Mouse (Mus musculus) layer of hippocampus, postnatal 10 days (tissue): ENCODE data around the gene Zfp692. TPM values are rescaled to one million over a fixed set of nuclear protein-coding genes. Genes with fewer than 3 reads are reported as not detected.
"Not testable (repeated sequence)": the region's sequence is repeated elsewhere in the genome, so short reads cannot be mapped to it uniquely, and the experiment has no call there.

Source experiments
- DNase-seq, 2 experiments: peaks; one replicate each; pipeline ENCODE4 v3.0.0; 2021; ENCODE audit warnings: low spot score in 2 of 2
- total RNA-seq, 2 experiments: library from RNA; stranded (reverse); gene quantifications; 2 replicates each; pipeline ENCODE4 v1.2.3; 2021

Zfp692 gene
- total RNA-seq, 2 experiments from 2014 or later: 17.7 to 23.5 TPM

GRCm38 (mm10) chr11:58353709-58354108, 46.8 kb downstream of the Zfp692 start:
- DNase-seq: no peak

- DNase-seq: no peak
Measured at GRCm38 (mm10) chr11:58354476-58354875, 47.6 kb downstream of the Zfp692 start.

GRCm38 (mm10) chr11:58354927-58355326, 48.1 kb downstream of the Zfp692 start:
- DNase-seq: no peak

GRCm38 (mm10) chr11:58357042-58357441, 50.2 kb downstream of the Zfp692 start:
- DNase-seq: no peak

- DNase-seq: no peak
Measured at GRCm38 (mm10) chr11:58357844-58358534, 51.1 kb downstream of the Zfp692 start.

GRCm38 (mm10) chr11:58362562-58362961, 55.7 kb downstream of the Zfp692 start:
- not testable (repeated sequence) for DNase-seq

Other genes starting within 250 kb of the Zfp692 start
- gene Gm12248, start 213.9 kb upstream of the Zfp692 start, total RNA-seq: not detected
- 10 to 100 TPM; 45.9 to 51.1 TPM for gene Cnot8, start 202.9 kb upstream of the Zfp692 start, total RNA-seq
- 10 to 100 TPM; 17.5 to 18.5 TPM for gene Gemin5, start 138.5 kb upstream of the Zfp692 start, total RNA-seq
- 10 to 100 TPM; 30.3 to 34.9 TPM for gene Mrpl22, start 135.4 kb upstream of the Zfp692 start, total RNA-seq
- under 1 TPM; 0.85 to 0.94 TPM for gene Igtp, start 107.5 kb upstream of the Zfp692 start, total RNA-seq
- 1 to 10 TPM; 1.2 to 1.6 TPM for gene Irgm2, start 107.5 kb upstream of the Zfp692 start, total RNA-seq
- gene 4930438A08Rik, start 32.3 kb upstream of the Zfp692 start, total RNA-seq: not detected
- 10 to 100 TPM; 43.0 to 51.1 TPM for gene Zfp672, start 23.3 kb downstream of the Zfp692 start, total RNA-seq
- 10 to 100 TPM; 59.5 to 64.3 TPM for gene Sh3bp5l, start 23.7 kb downstream of the Zfp692 start, total RNA-seq
- gene Lypd8, start 72.0 kb downstream of the Zfp692 start, total RNA-seq: not detected
- gene 1810065E05Rik, start 114.0 kb downstream of the Zfp692 start, total RNA-seq: not detected
- gene Gm12253, start 125.5 kb downstream of the Zfp692 start, total RNA-seq: not detected
- not detected for gene Lypd9, start 145.9 kb downstream of the Zfp692 start, total RNA-seq
- gene Olfr30, start 155.2 kb downstream of the Zfp692 start, total RNA-seq: not detected
- gene Olfr332, start 185.5 kb downstream of the Zfp692 start, total RNA-seq: not detected
- gene Olfr331, start 195.5 kb downstream of the Zfp692 start, total RNA-seq: not detected
- not detected for gene Olfr330, start 227.8 kb downstream of the Zfp692 start, total RNA-seq
- gene Olfr329-ps, start 239.4 kb downstream of the Zfp692 start, total RNA-seq: not detected
- under 1 TPM; 0.11 to 0.23 TPM for gene Olfr328, start 248.6 kb downstream of the Zfp692 start, total RNA-seq